Mouse (Mus musculus): ENCODE measurements around the gene Senp1.

Gene Senp1

DNA sequence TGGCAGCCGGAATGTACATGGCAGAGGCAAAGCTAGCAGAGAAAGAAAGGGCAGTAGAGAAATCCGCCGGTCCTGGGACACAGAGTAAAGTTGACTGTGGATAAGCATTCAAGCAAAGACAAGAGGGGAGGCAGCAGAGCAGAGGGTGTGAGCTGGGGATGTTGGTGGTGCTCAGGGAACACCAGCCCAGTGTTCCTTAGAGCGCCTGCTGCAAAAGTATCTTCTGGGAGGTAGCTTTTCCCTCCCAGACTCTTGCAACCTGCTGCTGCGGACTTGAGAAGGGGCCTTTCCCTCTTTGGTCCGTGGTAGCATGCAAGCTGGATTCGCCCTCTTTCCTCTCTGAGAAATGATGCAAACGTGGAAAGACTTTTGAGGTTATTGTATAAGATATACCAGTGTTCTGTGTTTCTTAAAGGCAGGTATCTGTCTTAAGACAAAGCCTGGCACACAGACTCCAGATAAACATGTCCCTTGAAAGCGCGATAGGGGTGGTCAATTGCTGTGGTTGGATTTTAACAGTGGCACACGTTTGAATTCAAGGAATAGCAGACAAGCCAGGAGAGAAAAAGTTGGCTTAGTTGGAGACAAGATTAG is 14.3 kb upstream of the Senp1 start:
- DNase-seq (ENCODE audit: low read depth, low spot score) = no peak

DNA sequence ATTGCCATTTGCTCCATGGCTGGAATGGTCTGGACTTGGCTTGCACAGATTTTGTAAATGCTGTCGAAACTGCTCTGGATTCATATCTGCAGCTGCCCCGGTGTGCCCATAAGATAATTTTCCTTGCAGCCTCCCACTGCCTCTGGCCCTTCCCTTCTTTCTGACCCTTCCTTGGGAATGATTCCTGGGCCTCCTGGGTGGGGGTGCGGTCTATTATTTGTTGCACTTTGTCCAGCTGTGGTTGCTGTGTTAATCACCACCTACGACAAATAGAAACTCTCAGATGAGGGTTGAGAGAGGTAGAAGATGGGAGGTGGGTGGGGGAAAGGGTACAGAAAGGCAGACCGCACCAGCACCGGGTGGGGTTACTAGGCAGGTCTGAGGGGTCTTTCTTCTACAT is 13.7 kb upstream of the Senp1 start:
- no peak for DNase-seq (ENCODE audit: low read depth, low spot score)

DNA sequence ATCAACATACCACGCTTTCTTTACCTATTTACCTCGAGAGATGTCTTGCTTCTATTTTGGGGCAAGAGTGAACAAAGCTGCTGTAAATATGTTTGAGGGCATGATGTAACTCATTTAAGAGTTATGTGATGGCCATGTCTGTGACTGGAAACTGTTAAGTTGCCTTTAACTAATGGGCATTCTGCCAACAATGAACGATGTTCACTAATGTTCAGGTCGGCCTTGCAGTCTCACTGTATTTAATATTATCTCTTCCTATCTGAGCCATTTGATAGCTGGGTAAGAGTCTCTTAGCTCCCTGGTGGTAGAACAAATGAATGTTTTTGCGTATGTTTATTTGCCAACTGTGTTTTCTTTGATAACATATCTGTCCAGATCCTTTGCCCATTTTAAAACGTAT is 13.0 kb upstream of the Senp1 start:
- no peak for DNase-seq (ENCODE audit: low read depth, low spot score)

DNA sequence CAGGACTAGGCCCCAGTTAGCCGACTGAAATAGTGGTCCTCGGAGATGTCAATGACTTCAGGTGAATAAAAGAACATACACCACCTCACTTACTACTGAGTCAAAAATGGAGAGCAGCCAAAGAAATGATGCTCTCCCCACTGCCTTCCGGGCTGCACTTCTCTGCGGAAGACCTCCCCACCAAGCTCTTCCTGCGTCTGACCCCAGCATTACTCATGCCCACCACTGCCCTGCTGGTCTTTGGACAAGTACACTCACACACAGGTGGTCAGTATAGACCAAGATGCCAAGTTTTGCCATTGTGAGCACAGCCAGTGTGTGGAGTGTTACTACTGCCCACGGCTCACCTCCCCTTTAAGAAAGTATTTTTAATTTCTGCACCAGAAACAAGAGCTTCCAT is 8.9 kb upstream of the Senp1 start:
- no peak for DNase-seq (ENCODE audit: low read depth, low spot score)

DNA sequence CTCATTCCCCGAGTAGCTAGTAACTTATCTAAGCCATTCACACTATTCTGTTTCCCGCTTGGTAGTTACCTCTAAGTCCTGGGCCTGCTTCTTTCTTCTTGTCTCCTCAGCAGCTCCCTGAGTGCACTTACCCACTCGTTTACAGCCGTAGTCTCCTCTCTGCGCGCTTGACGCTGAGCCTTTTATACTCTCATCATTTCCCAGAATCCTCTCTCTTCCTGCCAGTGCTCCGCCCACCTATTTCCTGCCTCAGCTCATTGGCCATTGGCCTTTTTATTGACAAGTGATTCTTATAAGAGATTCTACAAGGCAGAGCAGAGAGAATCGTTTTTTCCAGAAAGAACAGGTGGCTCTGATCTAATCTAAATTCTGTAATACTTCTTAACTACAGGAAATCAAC is 5.0 kb upstream of the Senp1 start:
- no peak for DNase-seq (ENCODE audit: low read depth, low spot score)

DNA sequence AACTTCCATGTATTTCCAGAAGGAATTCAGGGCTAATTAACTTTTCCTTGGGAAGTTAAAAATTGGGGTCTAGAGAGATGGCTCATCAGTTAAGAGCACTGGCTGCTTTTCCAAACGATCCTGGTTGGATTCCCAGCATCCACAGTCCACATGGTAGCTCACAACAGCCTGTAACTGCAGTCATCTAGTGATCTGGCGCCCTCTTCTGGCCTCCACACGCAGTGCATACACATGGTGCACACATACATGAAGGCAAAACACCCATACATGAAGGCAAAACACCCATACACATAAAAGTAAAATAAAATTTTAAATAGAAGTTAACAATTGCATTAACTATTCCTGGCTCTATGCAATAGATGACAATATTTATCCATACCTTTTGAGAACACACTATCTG is 3.4 kb upstream of the Senp1 start:
- no peak for DNase-seq (ENCODE audit: low read depth, low spot score)

DNA sequence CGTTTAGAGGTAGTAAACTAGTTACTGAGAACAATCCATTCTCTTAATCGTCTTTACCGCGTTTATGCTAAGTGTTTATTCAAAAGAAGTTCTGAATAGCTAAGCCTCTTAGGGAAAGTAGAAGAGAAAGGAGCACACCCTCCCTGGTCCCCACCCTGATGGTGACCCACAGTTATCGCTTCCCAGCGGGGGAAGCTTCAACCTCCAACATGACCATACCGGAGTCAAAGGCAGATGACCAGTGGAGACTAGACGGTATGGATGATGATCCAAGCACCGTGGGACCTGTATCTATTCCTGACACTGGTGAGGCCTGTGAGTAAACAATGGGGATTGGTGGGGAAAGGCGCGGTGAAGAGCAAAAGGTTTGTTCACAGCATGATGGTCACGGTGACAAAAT is 1.4 kb upstream of the Senp1 start:
- DNase-seq (ENCODE audit: low read depth, low spot score) = no peak

DNA sequence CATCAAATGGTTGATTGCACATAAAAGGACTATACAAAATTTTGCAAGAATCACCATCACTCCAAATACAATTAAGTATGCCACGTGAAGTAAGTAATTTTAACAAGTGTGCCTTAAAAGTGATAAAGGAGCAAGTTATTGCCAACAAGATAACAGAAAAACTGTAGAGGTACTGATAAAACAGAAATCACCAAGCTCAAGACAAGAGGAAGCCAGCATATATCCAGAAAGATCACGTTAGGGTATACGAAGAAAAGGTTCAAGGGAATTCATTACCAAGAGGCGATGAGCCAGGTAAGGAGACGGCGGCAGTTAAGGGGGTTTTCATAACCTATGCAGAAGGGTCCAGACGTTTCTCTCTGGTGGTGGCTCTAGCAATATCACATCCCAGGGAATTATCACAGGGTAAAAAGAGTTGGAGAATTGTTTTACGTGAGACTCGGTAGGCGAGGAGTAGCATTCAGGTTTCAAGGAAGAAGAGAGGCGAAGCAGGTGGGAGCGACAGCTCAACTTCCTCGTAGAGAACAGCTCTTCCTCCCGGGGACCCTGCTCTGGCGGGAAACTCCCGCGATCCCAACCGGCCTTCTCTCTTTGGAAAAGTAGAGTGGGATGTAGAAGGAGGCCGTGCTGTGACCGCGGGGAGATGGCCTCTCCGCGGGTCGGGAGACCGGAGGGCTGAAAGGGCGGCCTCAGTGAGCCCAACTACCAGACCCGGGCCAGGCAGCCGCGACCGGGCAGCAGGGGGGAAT is 998 bp downstream of the Senp1 start, which contains the start of gene Pfkm:
Gene Pfkm, plus strand, starts transcription at position 218 of the 749 bp plus-strand sequence.
- DNase-seq (ENCODE audit: low read depth, low spot score) = no peak

DNA sequence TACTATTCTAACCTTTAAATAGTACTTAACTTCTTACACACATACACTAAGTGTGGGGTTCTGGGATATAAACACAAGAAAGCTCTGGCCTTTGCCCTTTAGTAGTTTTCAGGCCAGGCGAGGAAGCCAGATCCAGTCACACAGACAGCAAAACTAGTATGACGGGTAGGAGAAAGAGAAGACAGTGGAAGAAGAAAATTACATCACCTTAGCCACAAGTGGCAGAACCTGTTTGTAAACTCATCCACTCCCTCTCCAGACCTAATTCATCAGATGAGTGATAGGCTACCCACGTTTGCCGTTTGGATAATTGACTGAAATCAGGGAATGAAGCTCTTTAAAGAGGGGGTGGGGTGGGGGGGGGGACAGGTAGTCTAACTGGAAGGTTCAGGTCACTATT is 1.7 kb downstream of the Senp1 start:
- DNase-seq (ENCODE audit: low read depth, low spot score) = no peak

DNA sequence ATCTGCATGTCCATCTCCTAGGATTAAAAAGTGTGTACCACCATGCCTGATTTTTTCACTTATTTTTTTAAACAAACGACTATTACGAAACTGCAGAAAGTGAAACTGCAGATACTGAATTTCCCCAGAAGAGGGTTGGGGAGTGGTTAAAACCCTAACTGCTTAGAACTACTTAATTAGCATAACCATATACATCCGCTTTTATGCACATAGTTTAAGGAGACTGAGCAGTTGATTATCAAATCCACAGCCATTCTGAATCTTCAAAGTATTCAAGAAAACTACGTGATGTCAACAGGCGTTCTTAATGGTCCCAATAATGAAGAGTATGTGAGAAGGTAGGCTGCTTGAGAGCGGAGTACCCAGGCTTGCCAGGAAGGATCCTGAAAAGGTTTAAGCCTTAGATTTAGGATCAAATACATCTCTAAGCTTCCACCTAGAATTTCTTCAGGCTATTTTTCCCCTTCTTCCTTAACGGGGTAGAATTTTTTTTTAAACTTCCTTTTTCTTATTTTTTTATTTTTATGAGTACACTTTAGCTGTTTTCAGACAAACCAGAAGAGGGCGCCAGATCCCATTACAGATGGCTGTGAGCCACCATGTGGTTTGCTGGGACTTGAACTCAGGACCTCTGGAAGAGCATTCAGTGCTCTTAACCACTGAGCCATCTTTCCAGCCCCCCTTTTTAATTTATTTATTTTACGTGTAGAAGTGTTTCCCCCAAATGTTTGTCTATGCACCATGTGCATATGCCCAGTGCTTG is 3.9 kb downstream of the Senp1 start:
- no peak for DNase-seq (ENCODE audit: low read depth, low spot score)

DNA sequence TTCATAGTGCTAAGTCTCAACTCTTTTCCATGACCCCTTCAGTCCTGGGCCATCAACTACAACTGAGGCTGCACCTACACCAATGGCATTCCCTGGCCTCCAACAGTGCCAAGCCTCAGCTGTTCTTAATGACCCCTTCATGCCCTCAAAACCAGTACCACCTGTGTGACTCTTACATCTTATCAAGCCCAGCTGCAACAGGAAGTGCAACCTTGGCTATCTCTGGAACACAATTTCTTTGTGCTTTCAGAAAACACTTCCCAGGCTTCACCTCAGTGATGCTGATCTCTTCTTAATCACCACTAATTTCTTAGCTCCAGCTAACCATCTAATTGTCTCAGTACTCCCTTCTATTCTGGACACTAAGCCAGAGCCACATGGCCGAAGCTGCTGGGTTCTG is 4.7 kb downstream of the Senp1 start:
- DNase-seq (ENCODE audit: low read depth, low spot score) = no peak

DNA sequence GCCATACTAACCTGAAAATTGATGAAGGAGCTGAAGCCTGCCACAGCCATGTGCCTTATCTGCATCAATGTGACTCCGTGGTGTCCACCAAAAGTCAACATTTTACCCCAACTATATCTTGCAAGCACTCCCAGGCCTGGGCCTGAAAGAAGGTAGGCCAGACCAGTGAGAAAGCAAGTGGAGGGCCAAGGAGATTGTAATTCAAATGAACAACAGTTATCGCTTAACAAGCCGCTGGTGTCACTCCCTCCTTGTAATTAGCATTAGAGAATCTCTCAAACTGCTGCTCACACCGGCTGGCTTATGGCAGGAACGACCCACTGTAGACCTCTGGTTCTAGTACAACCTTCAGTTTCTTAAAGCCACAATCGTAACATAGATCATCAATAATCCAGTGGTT is 16.6 kb downstream of the Senp1 start:
- DNase-seq (ENCODE audit: low read depth, low spot score) = no peak

DNA sequence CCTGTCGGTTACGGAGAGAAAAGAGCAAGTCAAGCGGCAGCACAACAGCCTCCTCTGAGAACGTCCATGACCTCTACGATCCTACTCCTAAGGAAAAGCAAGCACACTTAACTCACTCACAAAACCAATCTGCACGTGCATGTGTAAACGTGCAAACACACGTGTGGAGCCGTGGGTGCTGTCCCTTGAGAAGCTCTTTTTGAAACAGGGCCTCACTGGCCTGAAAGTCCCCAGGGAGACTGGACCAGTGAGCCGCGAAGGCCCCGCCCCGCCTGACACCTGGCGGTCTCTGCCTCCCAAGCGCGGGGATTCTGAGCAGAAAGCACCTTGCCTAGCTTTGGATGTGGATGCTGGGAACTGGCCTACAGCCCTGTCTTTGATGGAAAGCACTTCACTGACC is 18.5 kb downstream of the Senp1 start:
- no peak for DNase-seq (ENCODE audit: low read depth, low spot score)

DNA sequence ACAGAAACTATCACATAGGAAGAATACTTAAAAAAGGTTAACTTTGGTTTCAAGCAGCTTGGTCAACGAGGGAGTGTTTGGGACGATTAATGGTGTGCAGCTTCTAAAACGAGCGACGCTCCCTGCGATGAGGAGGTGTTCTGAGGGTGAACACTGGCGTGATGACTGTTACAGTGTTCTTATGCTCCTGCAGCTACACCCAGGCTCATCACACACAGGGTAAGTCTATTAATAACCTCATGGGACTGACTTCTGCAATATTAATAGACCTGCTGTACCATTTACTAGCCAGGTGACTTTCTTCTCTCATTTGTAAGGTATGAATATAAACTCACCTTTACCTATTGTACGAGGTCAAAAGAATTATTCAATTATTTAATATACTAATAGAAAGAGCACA is 19.0 kb downstream of the Senp1 start:
- no peak for DNase-seq (ENCODE audit: low read depth, low spot score)

DNA sequence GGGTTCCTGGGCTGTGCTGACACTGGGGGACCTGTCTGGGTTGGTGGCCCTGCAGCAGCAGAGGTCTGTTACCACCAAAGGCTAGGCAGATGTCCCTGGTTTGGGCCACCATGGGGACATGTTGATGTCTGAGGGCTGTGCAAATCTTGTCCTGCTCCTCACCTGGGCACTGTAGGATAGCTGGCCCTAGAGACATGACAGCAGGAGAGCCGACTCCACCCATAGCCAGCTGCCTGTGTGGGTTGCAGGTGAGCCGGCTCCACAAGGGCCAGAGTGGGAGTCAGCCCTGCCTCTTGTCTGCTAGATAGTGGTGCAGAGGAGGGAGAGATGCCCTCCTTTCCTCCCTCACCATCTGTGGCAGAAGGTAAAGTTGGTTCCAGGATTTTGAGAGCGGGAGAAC is 23.2 kb downstream of the Senp1 start:
- no peak for DNase-seq (ENCODE audit: low read depth, low spot score)

DNA sequence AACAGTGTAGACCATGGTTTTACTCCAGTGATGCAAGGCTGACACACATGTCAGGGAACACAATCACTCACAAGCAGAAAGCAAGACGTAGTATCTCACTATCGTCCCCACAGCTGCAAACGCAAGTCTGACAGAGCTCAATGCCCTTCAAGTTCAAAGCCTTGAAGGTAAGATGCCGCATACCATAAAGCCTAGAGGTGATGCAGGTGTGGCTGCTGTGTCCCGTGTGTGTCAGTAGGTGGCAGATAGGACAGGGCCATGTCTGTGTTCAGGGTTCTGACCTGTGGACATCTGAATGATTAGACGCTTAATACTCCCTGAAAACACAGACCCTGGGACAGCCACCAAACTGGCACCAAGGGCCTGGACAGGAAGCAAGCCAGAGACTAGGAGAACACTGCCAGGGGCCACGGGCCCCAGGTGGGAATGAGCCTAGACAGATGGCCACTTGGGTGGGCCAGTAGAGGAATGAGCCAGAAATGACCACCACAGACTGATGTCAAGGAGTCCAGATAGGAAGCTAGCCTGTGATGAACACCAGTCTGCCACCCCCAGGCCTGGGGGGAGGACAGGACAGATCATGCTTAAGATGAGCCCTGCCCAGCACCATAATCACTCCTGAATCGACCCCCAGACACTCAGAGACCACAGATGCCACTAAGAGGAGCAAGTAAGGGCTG is 23.8 kb downstream of the Senp1 start:
- no peak for DNase-seq (ENCODE audit: low read depth, low spot score)

DNA sequence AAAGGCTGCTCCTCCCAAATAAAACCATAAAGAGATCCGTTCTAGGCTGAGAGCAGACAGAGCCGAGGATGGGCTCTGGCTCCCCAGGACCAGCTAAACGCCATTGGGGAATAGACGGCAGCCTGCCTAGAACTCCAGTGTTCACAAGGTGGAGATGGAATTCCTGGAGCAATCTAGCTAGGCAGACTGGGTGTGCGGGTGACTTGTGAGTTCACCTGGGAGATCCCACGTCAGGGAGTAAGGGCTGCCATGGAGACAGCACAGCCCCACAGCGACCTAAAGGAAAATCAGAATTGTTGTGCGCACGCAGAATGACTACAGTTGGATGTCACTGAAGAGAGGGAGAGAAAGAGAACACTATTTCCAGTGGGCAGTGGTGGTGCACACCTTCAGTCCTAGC is 25.0 kb downstream of the Senp1 start:
- no peak for DNase-seq (ENCODE audit: low read depth, low spot score)

DNA sequence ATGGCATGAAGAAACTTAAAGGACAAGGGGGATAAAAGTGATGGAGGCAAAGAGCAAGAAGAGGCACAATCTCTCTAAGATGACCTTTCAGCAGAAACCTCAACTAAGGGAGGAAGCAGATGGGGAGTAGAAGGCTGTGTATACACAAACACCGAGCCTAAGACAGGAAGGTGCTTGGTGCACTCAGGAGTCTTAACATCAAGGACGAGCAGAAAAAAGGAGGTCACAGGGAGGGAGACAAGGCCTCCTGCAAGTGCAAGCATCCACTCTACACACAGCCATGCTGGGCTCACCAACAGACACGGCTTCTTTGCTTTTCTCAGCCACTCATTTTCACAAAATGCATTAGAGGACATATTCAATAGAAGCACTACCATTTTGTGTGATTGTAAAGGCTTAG is 26.1 kb downstream of the Senp1 start:
- no peak for DNase-seq (ENCODE audit: low read depth, low spot score)

DNA sequence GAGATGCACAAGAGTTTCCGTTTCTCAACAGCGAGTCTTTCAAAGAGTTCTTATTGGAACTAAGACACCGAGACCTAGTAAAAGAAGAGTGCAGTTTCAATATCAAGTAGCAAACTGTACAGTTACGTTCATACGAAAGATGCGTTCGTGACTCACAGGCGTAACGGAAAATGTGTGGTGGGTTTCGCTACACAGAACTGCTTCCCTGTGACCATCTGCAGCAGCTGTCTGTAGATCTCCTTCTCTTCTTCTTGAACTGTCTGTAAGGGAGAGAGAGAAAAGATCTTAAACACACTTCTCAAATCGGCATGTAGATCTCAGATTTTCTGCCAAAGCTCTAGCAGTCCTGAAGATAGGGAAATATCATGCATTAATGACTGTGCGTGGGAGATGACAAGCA is 26.9 kb downstream of the Senp1 start:
- no peak for DNase-seq (ENCODE audit: low read depth, low spot score)

DNA sequence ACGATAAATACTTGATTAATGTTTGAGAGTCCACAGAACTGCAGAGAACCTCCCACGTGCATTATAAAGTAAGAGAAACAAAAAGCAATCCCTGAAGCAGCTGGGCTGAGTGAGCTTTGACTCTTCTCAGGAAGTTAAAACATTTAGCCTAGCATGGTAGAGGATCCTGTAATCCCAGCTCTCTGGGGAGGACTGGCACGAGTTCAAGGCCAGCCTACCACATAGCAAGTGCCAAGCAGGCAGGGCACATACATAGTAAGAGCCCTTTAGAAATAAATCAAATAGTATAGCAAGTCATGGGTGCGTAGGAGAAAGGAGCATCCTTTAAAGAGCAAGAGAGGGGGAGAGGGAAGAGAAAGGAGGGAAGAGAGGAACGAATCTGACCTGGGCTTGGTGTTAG is 27.7 kb downstream of the Senp1 start:
- DNase-seq (ENCODE audit: low read depth, low spot score) = no peak

DNA sequence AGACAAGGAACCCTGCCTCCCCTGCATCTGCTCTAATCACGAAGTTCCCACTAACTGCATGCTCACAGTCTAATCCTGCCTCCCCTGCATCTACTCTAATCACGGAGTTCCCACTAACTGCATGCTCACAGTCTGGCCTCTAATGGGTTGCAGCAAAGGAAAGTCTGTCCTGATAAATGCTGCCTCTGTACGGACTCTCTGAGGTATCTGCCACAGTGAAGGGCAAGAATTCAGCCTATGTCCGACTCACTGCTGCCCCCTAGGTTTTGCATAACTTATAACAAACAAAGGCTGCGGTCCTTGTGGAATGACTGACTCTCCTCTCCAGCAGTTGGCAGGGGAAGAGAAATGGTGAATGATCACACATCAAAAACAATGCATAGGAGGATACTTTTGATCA is 38.3 kb downstream of the Senp1 start:
- peak; percentile 24 for DNase-seq (ENCODE audit: low read depth, low spot score)

DNA sequence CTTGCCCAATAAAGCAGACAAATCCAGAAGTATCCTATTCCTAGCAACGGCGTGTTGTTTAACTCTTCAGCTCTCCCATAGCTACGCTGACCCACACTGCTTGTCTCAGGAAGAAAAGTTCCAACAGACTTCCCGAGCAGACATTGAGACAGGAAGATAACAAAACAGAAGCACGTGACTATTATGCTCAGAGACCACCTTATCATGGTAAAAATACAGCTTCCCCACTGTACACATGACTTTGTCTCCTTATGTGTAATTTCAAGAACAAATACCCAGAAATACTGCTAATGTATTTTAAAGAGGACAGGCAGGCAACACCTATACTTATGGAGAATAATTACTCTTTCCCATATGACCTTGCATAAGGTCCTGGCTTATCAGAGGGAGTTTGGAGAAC is 41.9 kb downstream of the Senp1 start:
- no peak for DNase-seq (ENCODE audit: low read depth, low spot score)

All from WW6 (cell line).